Mouse (Mus musculus): ENCODE data around the gene Chrm2. TPM values are rescaled to one million over a fixed set of nuclear protein-coding genes. Genes with fewer than 3 reads are reported as not detected.

The Chrm2 gene
- not detected in 2 replicates for polyA plus RNA-seq (2012; ENCODE audit: insufficient read depth, insufficient read length, missing spikeins)

DNA sequence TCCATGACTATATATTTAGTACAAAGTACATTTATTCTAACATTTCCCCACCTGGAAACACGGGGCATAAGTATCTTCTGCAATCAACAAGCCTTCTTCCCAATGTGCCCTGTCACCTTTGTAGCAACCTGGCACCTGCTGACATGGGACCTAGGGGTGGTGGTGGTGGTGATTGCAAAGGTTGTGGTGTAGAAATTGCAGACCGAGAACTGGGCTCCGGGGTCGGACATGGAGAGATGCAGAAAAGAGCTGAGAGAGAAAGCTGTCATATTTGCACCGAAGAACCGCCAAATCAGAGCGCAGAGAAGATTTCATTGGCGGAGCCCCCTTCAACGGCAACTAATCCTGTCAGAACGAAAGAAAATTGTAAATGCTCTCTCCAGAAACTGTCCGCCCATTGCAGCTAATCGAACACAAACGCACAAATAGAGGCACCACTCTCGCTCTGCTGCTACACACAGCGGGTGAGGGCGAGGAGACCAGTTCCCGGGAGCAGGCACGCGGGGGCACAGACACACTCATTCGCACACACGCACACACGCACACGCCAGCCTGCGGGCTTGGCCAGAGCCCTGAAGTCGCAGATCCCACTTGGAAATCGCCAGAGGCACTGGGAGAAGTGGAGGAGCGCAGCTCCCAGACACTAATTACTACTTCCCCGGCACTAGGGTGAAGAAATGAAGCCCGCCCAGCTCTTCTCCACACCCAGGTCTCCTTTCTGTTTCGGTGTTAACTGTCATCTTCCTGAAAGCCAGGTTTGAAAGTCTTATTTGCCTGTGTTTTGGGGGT is at the start of gene Chrm2:
TSS of gene Chrm2 (plus strand) at position 473 of the 789 bp plus-strand sequence.
- Histone ChIP-seq H3K27ac (replicated peaks; ENCODE audit: low read depth, low read length) (no peak within 1 kb of the TSS), H3K4me1 (ENCODE audit: control insufficient read depth, insufficient read depth, insufficient read length, low read length) (no peaks in the 10 kb centered on the region), H3K4me3 (ENCODE audit: insufficient read depth, low read depth, low read length) (peak within 1 kb of the TSS; percentile 21)

GRCm38 (mm10) chr6:36373983-36374382 is 13.9 kb upstream of the Chrm2 start:
- Histone ChIP-seq H3K27ac (replicated peaks; ENCODE audit: low read depth, low read length) (no peak overlapping the region), H3K4me3 (ENCODE audit: insufficient read depth, low read depth, low read length) (no peak overlapping the region), H3K4me1 (ENCODE audit: control insufficient read depth, insufficient read depth, insufficient read length, low read length) (no peaks in the 10 kb centered on the region)

DNA sequence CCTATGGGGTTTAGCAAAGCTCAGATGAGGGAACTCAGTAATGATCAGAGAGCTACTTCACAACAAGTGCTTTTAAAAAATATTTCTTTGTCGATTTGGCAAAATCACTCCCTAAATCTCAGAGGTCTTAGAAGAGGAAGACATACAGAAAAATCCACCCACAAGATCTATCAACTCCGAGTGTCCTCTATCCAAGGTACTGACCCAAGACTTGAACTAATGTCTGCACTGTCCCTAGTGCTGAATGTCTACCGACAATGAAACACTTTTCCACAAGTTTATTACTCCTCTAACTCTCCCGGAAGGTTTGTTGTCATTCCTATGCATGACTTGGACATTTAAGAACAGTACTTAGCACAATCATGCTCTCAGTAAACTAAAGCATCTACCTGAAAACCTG is 9.9 kb upstream of the Chrm2 start:
- Histone ChIP-seq H3K4me3 (ENCODE audit: insufficient read depth, low read depth, low read length) (no peak overlapping the region), H3K4me1 (ENCODE audit: control insufficient read depth, insufficient read depth, insufficient read length, low read length) (no peaks in the 10 kb centered on the region), H3K27ac (replicated peaks; ENCODE audit: low read depth, low read length) (no peak overlapping the region)

- Histone ChIP-seq H3K4me3 (ENCODE audit: insufficient read depth, low read depth, low read length) (no peak overlapping the region), H3K4me1 (ENCODE audit: control insufficient read depth, insufficient read depth, insufficient read length, low read length) (no peaks in the 10 kb centered on the region), H3K27ac (replicated peaks; ENCODE audit: low read depth, low read length) (no peak overlapping the region)
Measured at GRCm38 (mm10) chr6:36384102-36384501, 3.8 kb upstream of the Chrm2 start.

- no peak overlapping the region for H3K27ac ChIP-seq (replicated peaks; ENCODE audit: low read depth, low read length)
- H3K4me3 ChIP-seq (ENCODE audit: insufficient read depth, low read depth, low read length): peak overlapping the region; percentile 21
- H3K4me1 ChIP-seq (ENCODE audit: control insufficient read depth, insufficient read depth, insufficient read length, low read length): no peaks in the 10 kb centered on the region
Measured at GRCm38 (mm10) chr6:36388401-36389259, 746 bp downstream of the Chrm2 start.

DNA sequence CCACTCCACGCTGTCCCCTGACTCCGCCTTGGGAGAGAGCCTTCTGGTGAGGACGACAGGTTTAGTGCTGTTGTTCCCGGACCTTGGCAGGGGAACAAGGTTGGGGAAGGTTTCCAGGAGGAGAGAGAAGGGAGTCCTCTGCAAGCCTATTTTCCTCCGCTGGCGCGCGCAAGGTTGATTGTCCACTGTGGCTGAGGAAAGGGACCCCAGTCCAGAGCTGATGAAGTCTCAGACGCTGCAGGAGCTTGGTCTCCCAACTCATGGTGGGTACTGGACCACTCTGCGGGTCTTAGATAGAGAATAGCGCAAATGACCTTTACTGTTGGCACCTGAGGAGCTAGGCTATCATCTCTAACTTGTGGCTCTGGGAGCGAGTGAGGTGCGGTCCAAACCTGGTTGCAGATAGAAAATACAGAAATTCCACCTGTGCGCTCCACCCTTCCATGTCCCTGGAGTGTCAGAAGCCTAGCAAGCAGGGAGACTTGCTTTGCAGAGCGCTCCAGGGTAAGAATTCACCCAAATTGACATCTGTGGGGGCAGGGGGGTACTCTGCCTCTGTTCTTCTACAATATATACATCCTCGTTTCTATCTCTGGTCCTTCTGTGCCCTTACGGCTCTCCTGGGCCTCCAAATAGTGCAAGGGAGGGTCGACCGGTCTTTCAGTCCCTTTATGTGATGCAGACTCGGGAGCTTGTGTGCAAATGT is 1.5 kb downstream of the Chrm2 start:
- Histone ChIP-seq H3K27ac (replicated peaks; ENCODE audit: low read depth, low read length) (no peak overlapping the region), H3K4me3 (ENCODE audit: insufficient read depth, low read depth, low read length) (no peak overlapping the region), H3K4me1 (ENCODE audit: control insufficient read depth, insufficient read depth, insufficient read length, low read length) (no peaks in the 10 kb centered on the region)

DNA sequence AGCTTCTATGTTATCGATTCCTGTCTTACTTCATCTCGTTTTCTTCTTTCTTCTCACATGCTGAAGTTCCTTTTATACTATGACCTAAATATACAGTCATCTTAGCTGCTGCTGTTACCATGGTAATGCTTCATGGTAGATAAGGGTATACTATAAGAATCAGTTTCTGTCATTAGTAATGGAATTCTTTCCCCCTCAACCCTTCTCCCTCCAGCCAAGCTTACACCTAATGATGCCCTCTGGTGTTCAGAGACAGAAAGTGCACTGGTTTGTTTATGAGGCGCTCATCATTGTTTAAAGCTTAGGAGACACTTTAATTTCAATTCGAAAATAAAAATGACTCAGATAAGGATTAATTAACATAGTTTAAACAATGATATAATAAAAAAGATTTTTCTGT is 5.8 kb downstream of the Chrm2 start:
- Histone ChIP-seq H3K27ac (replicated peaks; ENCODE audit: low read depth, low read length) (no peak overlapping the region), H3K4me1 (ENCODE audit: control insufficient read depth, insufficient read depth, insufficient read length, low read length) (no peaks in the 10 kb centered on the region), H3K4me3 (ENCODE audit: insufficient read depth, low read depth, low read length) (no peak overlapping the region)

DNA sequence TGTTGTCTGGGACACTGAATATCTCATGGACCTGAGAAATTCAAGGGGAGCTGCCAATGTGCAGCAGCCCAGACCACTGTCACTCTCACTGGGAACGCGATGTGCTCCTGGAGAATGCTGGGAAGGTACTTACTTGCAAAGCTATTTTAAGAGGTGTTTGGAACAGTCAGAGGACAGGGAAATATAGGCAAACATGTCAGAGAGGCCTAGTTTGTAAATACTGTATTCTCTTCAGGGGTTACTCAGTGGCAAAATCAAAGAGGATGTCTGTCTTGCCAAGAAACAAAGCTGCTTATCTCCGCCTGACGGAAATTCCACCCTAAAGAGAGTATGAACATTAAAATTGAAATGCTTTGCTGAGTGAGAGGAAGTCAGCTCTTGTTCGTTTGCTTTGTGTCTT is 17.3 kb downstream of the Chrm2 start:
- no peak overlapping the region for H3K4me3 ChIP-seq (ENCODE audit: insufficient read depth, low read depth, low read length)
- no peaks in the 10 kb centered on the region for H3K4me1 ChIP-seq (ENCODE audit: control insufficient read depth, insufficient read depth, insufficient read length, low read length)
- H3K27ac ChIP-seq (replicated peaks; ENCODE audit: low read depth, low read length): no peak overlapping the region

GRCm38 (mm10) chr6:36409016-36409415 is 21.1 kb downstream of the Chrm2 start:
- Histone ChIP-seq H3K4me1 (ENCODE audit: control insufficient read depth, insufficient read depth, insufficient read length, low read length) (no peaks in the 10 kb centered on the region), H3K4me3 (ENCODE audit: insufficient read depth, low read depth, low read length) (no peak overlapping the region), H3K27ac (replicated peaks; ENCODE audit: low read depth, low read length) (no peak overlapping the region)

- Histone ChIP-seq H3K27ac (replicated peaks; ENCODE audit: low read depth, low read length) (no peak overlapping the region), H3K4me3 (ENCODE audit: insufficient read depth, low read depth, low read length) (no peak overlapping the region), H3K4me1 (ENCODE audit: control insufficient read depth, insufficient read depth, insufficient read length, low read length) (no peaks in the 10 kb centered on the region)
Measured at GRCm38 (mm10) chr6:36410057-36410456, 22.2 kb downstream of the Chrm2 start.

DNA sequence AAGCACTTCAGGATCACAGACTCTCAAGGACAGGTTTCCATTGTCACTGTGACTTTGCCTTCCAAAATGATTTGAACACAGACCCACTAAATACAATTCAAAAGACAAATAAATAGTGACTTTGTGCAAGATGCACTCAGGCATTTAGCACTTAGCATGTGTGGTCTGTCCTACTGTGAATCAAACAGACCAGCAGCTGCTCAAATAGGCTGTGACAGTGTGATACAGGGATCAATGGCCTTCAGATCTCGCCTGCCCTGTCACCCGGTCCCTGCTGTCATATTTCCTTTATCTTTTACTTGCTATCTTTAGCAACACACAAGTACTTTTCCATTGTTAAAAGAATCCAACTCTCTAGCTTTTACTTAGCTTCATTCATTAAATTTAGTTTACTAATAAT is 31.8 kb downstream of the Chrm2 start:
- Histone ChIP-seq H3K4me3 (ENCODE audit: insufficient read depth, low read depth, low read length) (no peak overlapping the region), H3K4me1 (ENCODE audit: control insufficient read depth, insufficient read depth, insufficient read length, low read length) (no peaks in the 10 kb centered on the region), H3K27ac (replicated peaks; ENCODE audit: low read depth, low read length) (no peak overlapping the region)

GRCm38 (mm10) chr6:36437964-36438363 is 50.1 kb downstream of the Chrm2 start:
- H3K4me1 ChIP-seq (ENCODE audit: control insufficient read depth, insufficient read depth, insufficient read length, low read length): no peaks in the 10 kb centered on the region
- no peak overlapping the region for H3K27ac ChIP-seq (replicated peaks; ENCODE audit: low read depth, low read length)
- H3K4me3 ChIP-seq (ENCODE audit: insufficient read depth, low read depth, low read length): no peak overlapping the region

DNA sequence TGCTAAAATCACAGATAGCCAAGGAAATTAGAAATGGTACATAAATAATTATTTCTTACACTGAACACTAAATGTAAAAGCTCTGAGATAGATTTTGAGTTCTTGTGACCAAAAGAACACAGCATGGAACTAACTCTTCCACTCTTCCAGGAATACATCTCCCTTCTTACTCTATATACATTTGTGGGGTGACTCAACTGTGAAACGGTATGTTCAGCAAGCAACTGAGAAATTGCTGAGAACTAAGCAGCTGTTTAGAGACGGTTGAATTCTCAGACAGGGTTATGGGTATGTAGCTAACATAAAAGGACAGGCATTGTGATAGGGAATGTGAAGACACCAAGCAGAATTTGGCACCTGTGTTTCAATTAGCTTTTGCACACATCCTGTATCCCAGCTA is 51.3 kb downstream of the Chrm2 start:
- Histone ChIP-seq H3K4me1 (ENCODE audit: control insufficient read depth, insufficient read depth, insufficient read length, low read length) (no peaks in the 10 kb centered on the region), H3K27ac (replicated peaks; ENCODE audit: low read depth, low read length) (no peak overlapping the region), H3K4me3 (ENCODE audit: insufficient read depth, low read depth, low read length) (no peak overlapping the region)

DNA sequence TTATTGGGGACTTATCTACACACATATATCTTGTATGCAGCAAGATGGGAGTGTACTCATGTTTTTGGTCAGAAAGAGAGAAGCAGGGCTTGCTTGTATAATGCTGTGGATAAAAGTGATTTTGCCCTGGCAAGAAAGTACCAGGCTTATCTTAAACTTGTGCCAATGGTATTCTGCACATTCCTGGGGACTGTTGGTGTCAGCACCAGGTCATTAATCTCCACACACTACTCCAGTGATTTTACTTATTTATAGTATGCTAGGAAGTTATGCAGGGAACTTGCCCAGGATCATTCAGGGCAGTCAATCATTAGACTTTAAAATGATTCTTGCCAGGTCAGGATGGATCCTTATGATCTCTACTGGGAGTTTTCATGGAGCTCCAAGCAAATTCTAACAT is 63.6 kb downstream of the Chrm2 start:
- Histone ChIP-seq H3K27ac (replicated peaks; ENCODE audit: low read depth, low read length) (no peak overlapping the region), H3K4me3 (ENCODE audit: insufficient read depth, low read depth, low read length) (no peak overlapping the region), H3K4me1 (ENCODE audit: control insufficient read depth, insufficient read depth, insufficient read length, low read length) (no peaks in the 10 kb centered on the region)

- Histone ChIP-seq H3K27ac (replicated peaks; ENCODE audit: low read depth, low read length) (no peak overlapping the region), H3K4me1 (ENCODE audit: control insufficient read depth, insufficient read depth, insufficient read length, low read length) (no peaks in the 10 kb centered on the region), H3K4me3 (ENCODE audit: insufficient read depth, low read depth, low read length) (no peak overlapping the region)
Measured at GRCm38 (mm10) chr6:36455071-36455470, 67.2 kb downstream of the Chrm2 start.

Data from brown adipose tissue, adult 24 weeks (tissue).